Mouse (Mus musculus): ENCODE measurements around the gene Tardbp.

Tardbp gene

GRCm38 (mm10) chr4:148626623-148627185 lies at the start of gene Tardbp:
Gene Tardbp (minus strand): TSS chr4:148627019.
- peak; percentile 79 to 91 for DNase-seq (ENCODE audit: low spot score in 2 of 2)

- no peak for DNase-seq (ENCODE audit: low spot score in 2 of 2)
These were observed 49.6 kb upstream of the Tardbp start for GRCm38 (mm10) chr4:148676188-148676960.

- no peak for DNase-seq (ENCODE audit: low spot score in 2 of 2)
These were observed 48.2 kb upstream of the Tardbp start for GRCm38 (mm10) chr4:148675043-148675442.

DNA sequence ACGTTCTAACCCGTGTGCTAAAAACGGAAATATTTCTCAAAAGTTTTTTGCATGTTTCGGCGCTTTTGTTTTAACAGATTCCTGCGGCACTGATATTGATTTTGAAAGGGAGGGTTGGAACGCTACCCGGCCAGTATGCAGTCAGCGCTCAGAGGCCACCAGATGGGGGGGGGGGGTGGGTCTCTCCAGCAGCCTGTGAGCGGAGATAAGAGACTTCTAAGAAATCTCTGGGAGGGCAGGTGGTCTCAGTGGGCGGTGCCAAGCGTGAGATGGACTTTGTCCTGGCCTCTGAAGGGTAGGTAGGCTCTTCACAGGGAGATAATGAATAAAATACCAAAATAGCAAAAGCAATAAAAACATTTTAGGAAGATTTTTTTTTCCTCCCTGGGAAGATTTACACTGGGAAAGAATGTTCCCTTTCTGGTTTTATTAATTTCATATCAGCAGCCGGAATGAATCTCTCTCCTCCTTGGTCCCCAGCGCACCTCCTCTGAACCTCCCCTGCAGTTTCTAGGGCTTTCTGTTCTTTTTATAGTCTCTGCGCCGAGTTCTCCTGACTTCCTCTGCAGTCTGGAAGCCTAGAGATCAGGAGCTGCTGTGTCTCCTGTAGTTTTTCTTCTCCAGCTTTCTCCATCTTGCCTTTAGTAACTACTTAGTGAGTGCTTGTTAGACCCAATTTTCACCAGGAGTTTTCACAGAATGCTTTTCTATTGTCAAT lies 44.6 kb upstream of the Tardbp start:
- no peak for DNase-seq (ENCODE audit: low spot score in 2 of 2)

- no peak for DNase-seq (ENCODE audit: low spot score in 2 of 2)
These were observed 40.4 kb upstream of the Tardbp start for GRCm38 (mm10) chr4:148667006-148667755.

- no peak for DNase-seq (ENCODE audit: low spot score in 2 of 2)
These were observed 37.2 kb upstream of the Tardbp start for GRCm38 (mm10) chr4:148664021-148664420.

GRCm38 (mm10) chr4:148663326-148663725 lies 36.5 kb upstream of the Tardbp start:
- DNase-seq (ENCODE audit: low spot score in 2 of 2), result no peak

GRCm38 (mm10) chr4:148662168-148662965 lies 35.5 kb upstream of the Tardbp start:
- DNase-seq (ENCODE audit: low spot score in 2 of 2), result peak; percentile 57 to 65

DNA sequence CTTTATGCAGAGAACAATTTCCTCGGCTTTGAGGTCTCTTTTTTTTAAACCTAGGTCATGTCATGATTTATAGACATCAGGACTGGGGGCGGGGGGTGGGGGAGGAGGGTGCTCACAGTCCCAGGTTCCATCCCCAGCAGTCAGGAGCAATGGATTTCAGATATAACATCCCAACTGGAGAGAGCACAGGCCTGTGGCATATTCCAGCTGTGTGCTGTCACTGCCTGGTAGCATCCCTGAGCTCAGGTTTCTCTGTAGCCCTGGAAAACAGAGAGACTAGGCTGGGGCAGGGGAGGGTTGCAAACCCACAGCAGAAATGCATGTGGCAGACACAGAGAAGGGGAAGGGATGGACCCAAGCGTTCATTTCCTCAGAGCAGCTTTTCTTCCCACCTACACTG lies 33.4 kb upstream of the Tardbp start:
- no peak for DNase-seq (ENCODE audit: low spot score in 2 of 2)

DNA sequence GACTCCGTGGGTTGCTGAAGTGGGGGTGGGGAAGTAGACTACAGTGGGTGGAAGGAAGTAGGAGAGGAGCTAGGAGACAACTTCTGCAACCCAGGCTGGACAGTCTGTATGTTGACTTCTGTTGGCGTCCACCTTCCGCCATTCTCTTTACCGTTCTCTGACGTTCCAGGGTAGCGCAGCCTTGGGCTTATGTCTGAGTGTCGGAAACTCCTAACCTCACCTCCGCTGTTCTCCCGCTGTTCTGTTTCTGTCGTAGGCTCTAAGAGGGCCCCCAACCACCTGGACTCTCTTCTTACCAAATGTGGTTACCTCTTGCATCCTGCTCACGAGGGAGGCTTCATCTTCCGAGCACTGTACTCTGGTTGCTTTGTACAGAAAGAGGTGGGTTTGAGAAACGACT lies 31.0 kb upstream of the Tardbp start:
- no peak for DNase-seq (ENCODE audit: low spot score in 2 of 2)

GRCm38 (mm10) chr4:148656691-148657258 lies 30.0 kb upstream of the Tardbp start:
- DNase-seq (ENCODE audit: low spot score in 2 of 2), result no peak

- DNase-seq (ENCODE audit: low spot score in 2 of 2), result no peak
These were observed 28.0 kb upstream of the Tardbp start for GRCm38 (mm10) chr4:148654701-148655398.

GRCm38 (mm10) chr4:148651045-148651444 lies 24.2 kb upstream of the Tardbp start:
- no peak for DNase-seq (ENCODE audit: low spot score in 2 of 2)

GRCm38 (mm10) chr4:148649309-148649708 lies 22.5 kb upstream of the Tardbp start:
- no peak for DNase-seq (ENCODE audit: low spot score in 2 of 2)

GRCm38 (mm10) chr4:148646616-148647015 lies 19.8 kb upstream of the Tardbp start:
- no peak for DNase-seq (ENCODE audit: low spot score in 2 of 2)

GRCm38 (mm10) chr4:148644926-148645325 lies 18.1 kb upstream of the Tardbp start:
- no peak for DNase-seq (ENCODE audit: low spot score in 2 of 2)

DNA sequence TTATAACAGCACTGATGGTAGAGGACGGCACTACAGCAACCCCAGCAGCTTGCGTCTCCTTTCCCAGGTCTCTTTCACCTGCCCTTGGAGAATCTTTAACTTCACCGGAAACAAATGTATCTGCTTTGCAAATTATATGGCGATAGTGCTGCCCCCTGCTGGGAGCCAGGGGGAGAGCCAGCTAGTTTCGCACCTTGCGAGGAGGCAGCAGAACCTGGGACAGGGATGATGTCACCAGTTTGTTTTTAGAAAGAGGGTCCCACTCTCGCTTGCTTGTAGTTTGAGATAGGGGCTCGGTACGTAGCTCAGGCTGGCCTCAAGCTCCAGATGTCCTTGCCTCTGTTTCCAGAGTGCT lies 17.3 kb upstream of the Tardbp start:
- DNase-seq (ENCODE audit: low spot score in 2 of 2), result peak; percentile 37 to 44

DNA sequence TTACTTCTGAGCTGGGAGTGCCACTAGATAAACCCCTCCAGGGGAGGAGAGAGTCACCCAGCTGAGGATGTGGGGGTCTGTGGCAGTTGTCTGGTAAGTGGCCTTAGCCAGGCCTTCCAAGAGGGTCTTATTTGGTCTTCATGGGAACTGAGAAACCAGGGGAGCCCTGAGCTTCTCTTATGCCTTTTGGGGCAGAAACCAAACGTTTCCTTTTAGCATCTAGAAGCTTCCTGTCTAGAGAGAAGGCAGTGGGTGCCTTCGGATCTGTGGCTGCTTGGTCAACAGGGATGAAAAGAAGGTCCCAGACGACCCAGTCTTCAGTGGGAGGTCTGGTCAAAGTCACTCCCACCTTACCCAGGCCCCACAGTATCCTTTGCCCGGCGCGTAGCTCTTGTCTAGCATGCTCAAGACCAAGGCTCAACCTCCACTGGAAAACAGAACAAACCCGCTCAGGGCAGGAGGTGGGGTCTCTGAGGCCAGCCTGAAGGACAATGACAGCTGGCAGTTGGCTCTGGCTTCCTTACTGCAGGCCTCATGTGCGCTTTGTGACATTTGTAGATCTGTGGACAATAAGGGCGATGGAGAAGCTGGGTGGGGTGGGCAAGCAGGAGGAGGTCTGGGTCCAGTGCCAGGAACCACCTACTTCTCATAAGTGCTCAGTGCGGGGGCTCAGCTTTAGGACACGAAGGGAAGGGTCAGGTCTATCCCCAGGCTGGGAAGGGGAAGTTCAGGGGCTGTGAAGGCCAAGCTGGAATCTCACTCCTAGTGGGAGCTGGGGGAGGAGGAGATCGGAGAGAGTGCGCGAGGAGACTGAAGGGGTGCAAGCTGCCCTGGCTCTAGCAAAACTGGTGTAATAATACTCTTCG lies 16.7 kb upstream of the Tardbp start, which contains the start of gene Gm572:
Gm572 (plus strand) TSS at position 27 of the 866 bp plus-strand sequence.
- no peak for DNase-seq (ENCODE audit: low spot score in 2 of 2)

GRCm38 (mm10) chr4:148641121-148641520 lies 14.3 kb upstream of the Tardbp start:
- DNase-seq (ENCODE audit: low spot score in 2 of 2), result no peak

All from frontal cortex, postnatal 25 days (tissue).